Mouse (Mus musculus) midbrain, embryonic 11.5 days (tissue): ENCODE results near the gene Zfyve21. TPM values are rescaled to one million over a fixed set of nuclear protein-coding genes. Genes with fewer than 3 reads are reported as not detected.

ENCODE experiments used
- ATAC-seq: fragments of 200-750 bp; cut with Nextera tagmentation; 2 replicates; pipeline ENCODE4 v1.8.0; 2017; ENCODE audit warnings: moderate TSS enrichment, moderate library complexity; ENCODE audit not compliant: low FRiP score
- DNase-seq: peaks from one replicate; pipeline ENCODE4 v3.0.0; 2015; ENCODE audit warnings: low spot score; ENCODE audit errors: missing footprints
- H3K27ac ChIP-seq: fragments of 300-500 bp; sonication (generic); 2 replicates; pipeline ENCODE4 v1.5.1; 2014; ENCODE audit warnings: low read depth, low read length
- H3K27me3 ChIP-seq: fragments of 300-500 bp; sonication (generic); 2 replicates; pipeline ENCODE4 v1.6.1; 2014; ENCODE audit warnings: mild to moderate bottlenecking, low read length, moderate library complexity, mixed read lengths; ENCODE audit not compliant: control insufficient read depth, insufficient read depth
- H3K36me3 ChIP-seq: fragments of 300-500 bp; sonication (generic); 2 replicates; pipeline ENCODE4 v1.6.1; 2014; ENCODE audit warnings: mild to moderate bottlenecking, low read length, moderate library complexity, mixed read lengths; ENCODE audit not compliant: control insufficient read depth, insufficient read depth
- H3K4me1 ChIP-seq: fragments of 300-500 bp; sonication (generic); 2 replicates; pipeline ENCODE4 v1.6.1; 2014; ENCODE audit warnings: low read length; ENCODE audit not compliant: control insufficient read depth, insufficient read depth
- H3K4me2 ChIP-seq: fragments of 300-500 bp; sonication (generic); 2 replicates; pipeline ENCODE4 v1.6.1; 2014; ENCODE audit warnings: mild to moderate bottlenecking, moderate library complexity
- H3K4me3 ChIP-seq: fragments of 300-500 bp; sonication (generic); 2 replicates; pipeline ENCODE4 v1.5.1; 2014; ENCODE audit warnings: low read depth, low read length
- H3K9ac ChIP-seq: fragments of 300-500 bp; sonication (generic); 2 replicates; pipeline ENCODE4 v1.6.1; 2014; ENCODE audit warnings: low read length
- H3K9me3 ChIP-seq: fragments of 300-500 bp; sonication (generic); 2 replicates; pipeline ENCODE4 v1.6.1; 2016; ENCODE audit warnings: low read length; ENCODE audit not compliant: control insufficient read depth
- WGBS: fragments of 180-500 bp; shearing (Covaris S2); extraction: QIAGEN DNeasy Blood & Tissue Kit; methylation state at CpG from one replicate; pipeline ENCODE4 v1.1.7; 2014; 5-methylcytosine and 5-hydroxymethylcytosine counted together
- polyA plus RNA-seq: library from polyadenylated mRNA; unstranded; fragments of >200 nt; fragmentation: Nextera tagmentation; extraction: Ambion mirVana; gene quantifications from 2 replicates; pipeline ENCODE4 v1.2.1, GENCODE M21; 2014

The Zfyve21 gene
- polyA plus RNA-seq, 1 experiment from 2014 or later: 63.7 TPM

DNA sequence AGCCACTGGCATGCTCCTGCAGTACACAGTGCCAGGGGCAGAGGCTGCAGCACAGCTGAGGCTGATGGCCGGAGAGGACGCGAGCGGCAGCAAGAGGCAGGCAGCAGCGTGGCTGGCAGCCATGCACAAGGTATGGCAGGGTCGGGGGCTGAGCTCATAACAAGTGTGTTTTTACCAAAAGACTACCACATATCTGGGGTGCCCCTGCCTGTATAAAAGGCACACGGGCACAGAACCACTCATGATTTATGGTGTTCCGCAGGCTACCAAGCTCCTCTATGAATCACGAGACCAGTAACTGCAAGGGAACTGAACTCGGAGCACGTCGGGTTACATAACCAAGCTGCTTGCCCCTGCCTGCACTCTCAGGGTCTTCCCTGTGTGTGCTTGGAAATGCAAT is 13.6 kb downstream of the Zfyve21 start:
- Histone ChIP-seq H3K4me3 (no peak overlapping the region), H3K27me3 (no peaks in the 10 kb centered on the region), H3K27ac (no peak overlapping the region), H3K36me3 (peaks cover 8% of the 10 kb centered on the region), H3K4me2 (no peak overlapping the region), H3K9me3 (no peaks in the 10 kb centered on the region), H3K4me1 (no peaks in the 10 kb centered on the region; the same call in 1 of the 2 replicates), H3K9ac (no peak overlapping the region)
- DNase-seq (no peak), ATAC-seq (no peak)
- WGBS: 92% methylated on average over 12 of the region's 12 CpGs

DNA sequence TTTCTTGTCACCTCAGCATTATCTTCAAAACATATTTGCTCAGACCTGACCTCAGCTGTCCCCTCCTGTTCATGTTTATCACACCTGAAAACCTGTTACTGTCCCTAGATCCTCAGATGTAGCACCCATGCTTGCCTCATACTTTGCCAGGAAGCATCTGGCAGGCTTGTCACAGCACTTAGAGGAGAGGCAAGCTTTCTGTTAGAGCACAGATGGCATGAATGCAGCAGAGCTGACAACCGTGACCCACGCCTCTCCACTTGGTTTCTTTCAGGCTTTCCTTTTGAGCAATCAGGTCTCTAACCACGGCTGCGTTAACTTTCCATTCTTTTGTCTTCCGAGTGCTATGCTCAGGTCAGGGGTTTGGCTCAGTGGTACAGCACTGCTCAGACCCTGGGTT is 15.5 kb downstream of the Zfyve21 start:
- Histone ChIP-seq H3K27me3 (no peaks in the 10 kb centered on the region), H3K9ac (no peak overlapping the region), H3K4me3 (no peak overlapping the region), H3K9me3 (no peaks in the 10 kb centered on the region), H3K4me1 (no peaks in the 10 kb centered on the region; the same call in 1 of the 2 replicates), H3K27ac (0 out of 2 replicates have a peak overlapping the region, but pooled peaks have one; percentile 20), H3K36me3 (peaks cover 5% of the 10 kb centered on the region), H3K4me2 (no peak overlapping the region)
- WGBS: 69% methylated on average over 5 of the region's 5 CpGs
- DNase-seq (no peak), ATAC-seq (no peak)

DNA sequence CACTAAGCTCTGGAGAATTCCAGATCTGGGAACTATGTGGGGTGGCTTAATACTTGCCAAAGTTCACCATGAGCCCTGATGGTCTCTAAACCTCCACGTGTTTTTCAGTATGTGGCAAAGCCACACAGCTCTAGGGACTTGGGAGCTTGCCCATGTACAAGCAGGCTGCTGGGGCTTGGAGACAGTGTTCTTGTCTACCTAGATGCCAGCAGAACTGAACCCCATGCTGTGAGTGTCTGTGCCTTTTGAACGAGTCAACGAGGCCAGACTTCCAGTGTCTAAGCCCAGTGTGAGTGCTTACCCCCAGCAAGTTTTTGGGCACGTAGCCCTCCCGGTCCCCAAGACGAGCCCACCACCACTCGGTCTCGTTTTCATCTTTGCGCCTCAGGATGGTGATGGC is 16.0 kb downstream of the Zfyve21 start:
- no peak overlapping the region for H3K4me2 ChIP-seq
- peaks cover 5% of the 10 kb centered on the region for H3K36me3 ChIP-seq
- H3K9me3 ChIP-seq: no peaks in the 10 kb centered on the region
- 82% methylated on average over 9 of the region's 9 CpGs for WGBS
- ATAC-seq (no peak), DNase-seq (no peak)
- no peaks in the 10 kb centered on the region for H3K27me3 ChIP-seq
- H3K4me3 ChIP-seq: no peak overlapping the region
- H3K4me1 ChIP-seq: no peaks in the 10 kb centered on the region; the same call in 1 of the 2 replicates
- no peak overlapping the region for H3K9ac ChIP-seq
- no peak overlapping the region for H3K27ac ChIP-seq

DNA sequence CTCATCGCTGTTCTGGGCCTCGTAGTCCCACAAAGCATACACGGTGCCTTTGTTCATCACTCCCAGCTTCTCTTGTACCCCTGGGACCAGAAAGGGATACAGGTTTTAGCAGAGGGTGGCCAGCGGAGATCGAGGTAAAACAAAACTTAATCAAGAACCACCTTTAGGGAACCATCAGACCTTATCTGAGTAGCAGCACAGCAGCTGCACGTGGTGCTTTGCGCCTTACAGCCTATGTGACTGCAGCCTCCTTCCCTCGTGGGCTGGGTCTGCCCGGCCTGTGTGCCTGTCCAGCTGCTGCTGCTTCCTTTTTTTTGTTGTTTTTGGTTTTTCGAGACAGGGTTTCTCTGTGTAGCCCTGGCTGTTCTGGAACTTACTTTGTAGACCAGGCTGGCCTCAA is 16.4 kb downstream of the Zfyve21 start:
- H3K4me3 ChIP-seq: no peak overlapping the region
- ATAC-seq (no peak), DNase-seq (no peak)
- no peaks in the 10 kb centered on the region for H3K9me3 ChIP-seq
- H3K36me3 ChIP-seq: peaks cover 5% of the 10 kb centered on the region
- 89% methylated on average over 10 of the region's 10 CpGs for WGBS
- H3K27me3 ChIP-seq: no peaks in the 10 kb centered on the region
- no peaks in the 10 kb centered on the region; the same call in 1 of the 2 replicates for H3K4me1 ChIP-seq
- H3K27ac ChIP-seq: no peak overlapping the region
- no peak overlapping the region for H3K4me2 ChIP-seq
- no peak overlapping the region for H3K9ac ChIP-seq

DNA sequence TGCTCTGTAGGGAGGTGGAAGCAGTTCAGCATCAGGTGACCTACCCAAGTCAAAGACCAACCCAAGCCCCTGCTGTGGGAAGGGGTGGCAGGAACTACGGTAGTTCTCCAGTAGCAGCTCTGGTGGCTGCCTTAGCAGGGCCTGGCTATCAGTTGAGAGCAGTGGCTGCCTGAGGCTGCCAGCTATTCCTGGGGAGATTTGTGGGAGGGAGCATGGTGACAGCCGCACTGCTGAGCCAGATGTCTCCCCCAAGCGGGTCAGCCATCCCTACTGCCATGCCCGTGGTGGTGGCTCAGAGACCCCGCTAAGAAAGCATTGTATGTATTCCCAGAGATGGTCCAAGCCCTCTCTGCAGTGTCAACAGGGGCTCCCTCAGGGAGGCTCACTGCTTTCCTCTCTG is 18.7 kb downstream of the Zfyve21 start:
- Histone ChIP-seq H3K9ac (no peak overlapping the region), H3K27me3 (no peaks in the 10 kb centered on the region), H3K4me3 (no peak overlapping the region), H3K4me2 (no peak overlapping the region), H3K36me3 (no peaks in the 10 kb centered on the region; the same call in 1 of the 2 replicates), H3K9me3 (no peaks in the 10 kb centered on the region), H3K4me1 (no peaks in the 10 kb centered on the region; the same call in 1 of the 2 replicates), H3K27ac (no peak overlapping the region)
- DNase-seq (peak; percentile 78), ATAC-seq (no peak)
- WGBS: 77% methylated on average over 5 of the region's 5 CpGs

DNA sequence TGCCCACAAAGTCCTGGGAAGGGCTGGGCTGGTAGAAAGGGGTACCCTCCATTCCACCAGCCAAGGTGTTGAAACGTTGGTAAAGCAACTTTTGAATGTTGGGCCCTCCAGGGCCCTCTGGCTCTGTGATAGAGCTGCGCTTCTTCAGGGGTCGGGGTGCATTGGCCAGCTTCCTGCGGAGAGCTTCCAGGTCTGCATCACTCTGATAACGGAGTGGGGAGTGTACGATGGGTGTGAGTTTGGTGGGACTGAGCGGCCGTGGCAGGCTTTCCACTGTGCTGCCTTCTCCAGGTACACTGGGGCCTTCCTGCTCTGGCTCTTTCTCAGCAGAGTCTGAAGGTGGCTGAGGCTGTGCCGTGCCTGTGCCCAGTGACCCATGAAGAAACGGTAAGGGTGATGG is 19.5 kb downstream of the Zfyve21 start:
- H3K4me2 ChIP-seq: no peak overlapping the region
- no peak overlapping the region for H3K27ac ChIP-seq
- H3K9ac ChIP-seq: no peak overlapping the region
- H3K4me3 ChIP-seq: no peak overlapping the region
- no peak for DNase-seq
- H3K27me3 ChIP-seq: no peaks in the 10 kb centered on the region
- no peaks in the 10 kb centered on the region for H3K36me3 ChIP-seq
- WGBS: 88% methylated on average over 10 of the region's 10 CpGs
- H3K4me1 ChIP-seq: no peaks in the 10 kb centered on the region; the same call in 1 of the 2 replicates
- no peaks in the 10 kb centered on the region for H3K9me3 ChIP-seq
- no peak for ATAC-seq

DNA sequence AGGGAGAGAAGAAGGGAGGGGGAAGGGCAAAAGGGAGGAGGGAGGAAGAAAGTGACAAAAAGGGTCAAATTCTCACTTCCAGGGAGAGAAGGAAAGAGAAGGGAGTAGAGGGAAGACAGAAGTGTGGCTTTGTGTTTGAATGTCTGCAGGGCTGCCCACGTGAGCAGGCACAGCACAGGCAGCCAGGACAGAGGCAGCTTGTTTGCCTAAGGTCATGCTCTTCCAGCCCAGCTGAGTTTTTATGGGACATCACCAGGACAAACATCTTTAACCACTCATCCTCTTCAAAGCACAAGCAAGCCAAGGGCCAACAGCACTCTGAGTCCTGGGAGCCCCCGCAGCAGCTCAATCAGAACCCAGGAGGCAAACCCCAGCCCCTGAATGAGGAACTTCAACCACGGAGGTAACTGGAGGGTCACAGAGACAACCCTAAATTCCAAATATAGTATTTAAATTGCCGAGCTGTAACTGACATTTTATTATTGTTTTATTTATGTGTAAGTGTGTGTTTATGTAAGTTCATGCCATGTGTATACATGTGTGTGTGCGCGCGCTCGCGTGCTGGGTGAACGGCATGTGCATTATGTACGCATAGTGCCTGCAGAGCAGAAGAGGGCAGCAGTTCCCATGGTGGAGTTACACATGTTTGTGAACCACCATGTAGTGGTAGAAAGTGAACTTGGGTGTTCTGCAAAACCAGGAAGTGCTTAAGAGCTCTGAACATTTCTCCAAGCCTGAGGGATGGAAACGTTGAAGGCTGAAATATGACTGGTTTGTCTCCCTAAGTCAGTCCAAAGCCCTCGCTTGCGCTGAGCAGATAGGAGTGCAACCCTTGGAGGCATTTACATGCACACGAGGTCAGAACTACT is 28.8 kb downstream of the Zfyve21 start:
- Histone ChIP-seq H3K27me3 (no peaks in the 10 kb centered on the region), H3K4me3 (no peak overlapping the region), H3K4me1 (no peaks in the 10 kb centered on the region), H3K9ac (no peak overlapping the region), H3K36me3 (no peaks in the 10 kb centered on the region), H3K4me2 (no peak overlapping the region), H3K27ac (no peak overlapping the region), H3K9me3 (no peaks in the 10 kb centered on the region)
- ATAC-seq: no peak
- WGBS: 84% methylated on average over 15 of the region's 15 CpGs
- no peak for DNase-seq

DNA sequence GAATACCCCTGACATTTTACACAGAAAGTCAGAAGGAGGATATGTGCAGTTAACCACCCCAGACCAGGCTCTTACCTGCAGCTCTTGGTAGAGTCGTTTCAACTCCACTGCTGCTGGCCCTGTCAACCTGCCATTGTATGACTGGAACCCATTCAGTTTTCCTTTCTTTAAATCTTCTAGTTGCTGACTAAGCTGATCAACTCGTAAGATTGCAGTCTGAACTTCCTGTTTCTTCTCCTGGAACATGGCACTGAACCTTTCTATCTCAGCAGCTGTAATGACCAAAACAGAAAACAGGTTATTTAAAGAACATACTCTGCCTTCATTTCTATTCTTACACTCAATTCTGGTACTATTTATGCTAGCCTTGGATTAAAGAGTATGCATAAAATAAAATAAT is 29.5 kb downstream of the Zfyve21 start:
- Histone ChIP-seq H3K27me3 (no peaks in the 10 kb centered on the region), H3K4me3 (no peak overlapping the region), H3K9me3 (no peaks in the 10 kb centered on the region), H3K4me1 (no peaks in the 10 kb centered on the region), H3K27ac (no peak overlapping the region), H3K36me3 (no peaks in the 10 kb centered on the region), H3K9ac (no peak overlapping the region), H3K4me2 (no peak overlapping the region)
- no peak for ATAC-seq
- DNase-seq: peak; percentile 26
- 62% methylated on average over 2 of the region's 2 CpGs for WGBS

DNA sequence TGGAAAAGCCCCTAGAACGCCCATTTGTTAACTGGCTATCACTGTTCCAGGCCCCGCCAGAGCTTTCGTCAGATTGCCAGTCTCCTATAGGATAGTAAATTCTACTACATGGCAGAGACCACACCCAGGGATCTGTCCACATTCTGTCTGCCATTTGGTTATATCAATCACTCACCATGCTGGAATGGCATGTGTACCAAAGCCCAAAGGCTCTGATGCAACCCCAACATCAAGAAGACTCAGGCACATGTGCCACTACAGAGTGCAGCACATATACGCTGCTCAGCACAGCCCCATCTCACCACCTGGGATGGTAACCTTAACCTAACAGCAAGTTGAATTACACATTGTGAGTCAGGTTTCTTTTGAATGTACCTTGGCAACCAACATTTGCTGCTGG is 32.0 kb downstream of the Zfyve21 start:
- Histone ChIP-seq H3K36me3 (no peaks in the 10 kb centered on the region), H3K27me3 (no peaks in the 10 kb centered on the region), H3K4me3 (no peak overlapping the region), H3K27ac (no peak overlapping the region), H3K9me3 (no peaks in the 10 kb centered on the region), H3K4me2 (no peak overlapping the region), H3K4me1 (no peaks in the 10 kb centered on the region), H3K9ac (no peak overlapping the region)
- ATAC-seq (no peak), DNase-seq (no peak)
- WGBS: 97% methylated on average over 4 of the region's 4 CpGs
